Mouse (Mus musculus) c-Kit-positive CD71-positive TER-119-negative erythroid progenitor cells, embryonic 14.5 days (primary cell): ENCODE data around the gene Gm48551.
A peak's percentile ranks its signal among the peaks of the same experiment; 100 is the strongest.

Experiments used
- DNase-seq: peaks from one replicate; pipeline ENCODE4 v3.0.0-alpha.2; 2013; ENCODE audit warnings: low read depth

Gene Gm48551

DNA sequence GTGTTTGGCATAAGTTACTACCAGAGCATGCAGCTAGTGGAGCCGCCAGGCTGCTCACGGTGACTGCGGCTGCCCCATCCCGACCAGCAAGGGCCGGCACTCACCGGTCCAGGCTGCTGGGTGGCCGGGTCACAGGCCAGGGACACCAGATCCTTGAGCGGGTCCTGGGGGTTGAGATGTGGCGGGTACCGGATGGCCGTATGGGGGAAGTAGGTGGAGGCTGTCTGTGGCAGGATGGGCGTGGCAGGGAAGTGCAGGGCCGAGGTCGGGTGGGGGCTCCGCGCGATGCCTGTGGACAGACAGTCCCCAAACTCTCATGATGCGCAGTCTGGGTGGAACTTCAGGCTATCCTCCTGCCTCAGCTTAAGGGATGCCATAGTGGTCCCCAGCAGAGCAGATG lies 20.5 kb downstream of the Gm48551 start:
- no peak for DNase-seq

DNA sequence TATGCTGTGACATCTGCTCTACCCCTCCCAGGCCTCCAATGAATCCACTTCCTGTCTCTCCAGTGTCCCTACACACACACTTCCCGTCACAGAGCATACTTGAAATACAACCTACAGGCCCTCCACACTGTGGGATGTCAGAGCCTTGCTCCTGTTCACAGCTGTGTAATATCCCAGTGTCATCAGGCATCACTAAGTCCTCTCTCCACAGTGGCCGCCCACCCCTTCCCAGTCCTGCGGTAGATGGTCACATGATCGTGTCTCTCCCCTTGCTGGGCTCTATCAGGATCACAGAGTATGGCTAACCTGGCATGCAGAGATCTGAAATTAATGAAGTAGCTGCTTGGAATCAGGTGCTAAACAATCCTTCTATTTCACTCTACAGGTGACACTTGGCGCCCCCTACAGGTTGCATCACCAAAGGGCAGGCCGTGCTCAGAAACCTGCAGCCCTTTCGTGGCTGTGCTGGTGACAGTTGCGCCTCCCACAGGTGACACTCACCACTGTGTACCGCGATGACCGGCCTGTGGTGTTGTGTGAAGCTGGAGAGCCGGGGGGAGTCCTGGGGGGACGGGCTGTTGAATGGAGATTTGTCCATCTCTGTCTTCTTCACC lies 21.4 kb downstream of the Gm48551 start:
- DNase-seq = no peak

DNA sequence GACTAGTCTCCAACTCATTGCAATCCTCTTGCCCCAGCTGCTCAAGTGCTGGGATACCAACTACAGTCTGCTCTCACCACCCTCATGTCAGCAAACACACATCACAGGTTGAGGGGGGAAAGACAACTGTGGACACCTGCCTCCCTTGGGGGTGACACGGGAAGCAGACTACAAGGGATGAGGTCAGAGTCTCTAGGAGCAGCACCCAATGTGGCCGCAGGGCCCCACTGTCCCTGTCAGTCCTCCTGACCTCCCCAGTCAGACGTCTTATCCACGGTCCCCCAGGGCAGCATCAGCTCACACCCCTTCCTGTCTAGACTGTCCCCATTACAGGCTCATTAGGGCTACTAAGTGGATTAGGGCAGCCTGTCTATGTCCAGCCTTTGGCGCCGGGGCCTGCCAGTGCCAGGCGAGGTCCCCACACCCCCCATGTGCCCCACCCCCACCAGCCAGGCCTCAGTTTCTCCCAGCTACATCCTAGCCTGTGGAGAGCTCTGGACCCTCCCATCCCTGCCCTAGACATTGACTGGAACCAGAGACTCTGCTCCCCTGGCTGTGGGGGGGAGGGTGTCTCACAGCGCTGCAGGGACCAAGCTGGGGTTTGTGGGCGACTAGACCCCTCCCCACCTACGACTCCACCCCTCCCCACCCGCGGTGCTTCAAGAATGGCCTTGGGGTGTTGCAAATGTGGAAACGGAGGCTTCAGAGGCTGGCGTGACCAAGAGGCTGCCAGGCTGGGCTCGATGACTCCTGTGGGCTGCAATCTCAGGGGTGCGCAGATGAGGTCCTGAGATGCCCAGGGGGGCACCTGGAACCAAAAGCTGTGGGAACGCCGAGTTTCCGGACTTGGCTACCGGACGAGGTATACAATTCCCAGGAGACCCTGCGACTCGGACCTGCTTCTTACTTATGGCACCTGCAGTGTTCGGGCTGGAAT lies 22.5 kb downstream of the Gm48551 start:
- no peak for DNase-seq

DNA sequence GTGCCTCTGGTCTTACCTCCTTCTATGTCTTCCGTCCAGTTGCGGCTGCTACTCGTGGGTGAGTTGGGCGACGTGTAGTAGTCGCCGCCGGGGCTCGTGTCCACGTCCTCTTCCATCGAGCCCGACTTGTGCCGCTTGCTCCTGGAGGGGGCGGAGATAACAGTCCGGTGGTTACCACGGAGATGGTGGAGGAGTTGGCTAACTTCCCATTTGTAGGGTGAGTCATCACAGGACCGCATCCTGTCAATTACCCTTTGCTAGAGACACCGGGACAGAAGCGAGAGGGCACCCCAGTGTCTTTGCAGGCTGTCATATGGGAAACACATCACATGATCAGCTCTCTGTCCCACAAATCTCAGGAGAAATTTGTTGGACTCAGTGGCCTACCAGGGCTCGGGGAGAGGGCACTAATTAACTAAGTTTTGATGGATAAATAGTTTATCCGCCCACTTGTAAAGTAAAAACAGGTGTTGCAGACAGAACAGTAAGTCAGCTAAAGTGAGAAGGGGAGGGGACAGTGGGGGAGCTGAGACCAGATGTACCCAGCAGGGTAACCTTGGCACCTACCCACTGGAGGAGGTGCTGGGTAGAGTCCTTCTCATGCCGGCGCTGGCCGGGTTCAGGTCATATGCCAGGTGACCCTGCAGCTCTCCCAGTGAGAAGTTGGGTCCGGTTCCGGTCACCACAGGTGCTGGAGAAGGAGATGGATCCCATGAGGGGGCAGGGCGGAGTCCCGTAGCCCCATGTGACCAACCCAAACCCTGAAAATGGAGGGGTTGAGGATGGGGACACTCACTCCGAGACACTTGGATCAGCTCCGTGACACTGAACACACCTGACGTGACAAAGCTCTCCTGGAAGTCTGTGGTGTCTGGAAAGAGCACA lies 23.5 kb downstream of the Gm48551 start:
- DNase-seq = peak; percentile 58

DNA sequence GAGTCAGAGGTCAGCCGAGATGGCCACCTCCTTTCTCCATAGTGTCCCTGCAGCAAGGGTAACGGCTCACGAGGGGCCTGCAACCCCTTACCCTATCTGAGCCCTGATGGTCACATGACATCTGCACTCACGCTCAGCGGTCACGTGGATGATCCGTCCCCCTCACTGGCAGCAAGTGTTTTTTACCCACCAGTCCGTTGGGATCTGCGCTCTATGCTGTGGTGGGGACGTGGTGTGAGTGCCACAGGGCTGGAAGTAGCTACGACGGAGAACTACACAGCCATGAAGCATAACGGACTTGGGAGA lies 24.1 kb downstream of the Gm48551 start:
- DNase-seq = no peak

DNA sequence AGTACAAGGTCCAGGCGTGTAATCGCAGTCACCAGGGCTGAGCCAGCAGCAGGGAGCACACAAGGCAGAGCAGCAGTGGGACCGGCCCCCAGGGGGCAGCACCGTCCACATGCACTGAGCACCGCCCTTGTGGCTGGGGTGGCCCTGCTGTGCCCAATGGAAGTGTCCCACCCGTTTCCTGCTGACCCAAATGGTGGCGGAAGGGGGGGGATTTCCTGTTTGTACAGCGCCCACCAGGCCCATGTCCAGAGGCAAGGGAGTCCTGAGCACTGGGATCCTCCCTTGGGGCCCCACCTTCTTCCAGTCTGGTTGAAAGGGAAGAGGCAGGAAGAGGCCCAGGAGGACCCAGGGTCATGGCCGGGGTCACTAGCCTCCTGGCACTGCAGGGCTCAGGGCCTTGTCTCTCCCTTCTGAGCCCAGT lies 24.6 kb downstream of the Gm48551 start:
- peak; percentile 76 for DNase-seq

DNA sequence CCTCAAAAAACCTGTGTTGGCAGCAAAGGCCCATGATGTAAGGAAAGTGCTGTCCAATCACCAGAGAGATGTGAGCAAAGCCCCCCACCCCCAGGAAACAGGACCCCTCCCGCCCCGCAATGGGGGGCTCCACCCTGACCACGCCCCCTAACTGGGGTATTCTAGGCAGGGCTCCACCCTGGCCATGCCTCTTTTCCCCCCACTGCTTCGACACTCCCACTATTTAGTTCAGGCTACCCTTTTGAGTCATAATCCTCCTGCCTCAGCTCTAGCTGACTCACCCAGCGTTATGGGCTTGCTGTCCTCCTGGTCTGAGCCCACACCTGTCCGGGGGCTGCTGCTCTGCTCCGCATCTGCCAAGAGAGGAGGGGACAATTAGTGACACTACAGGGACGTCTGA lies 25.1 kb downstream of the Gm48551 start:
- no peak for DNase-seq

DNA sequence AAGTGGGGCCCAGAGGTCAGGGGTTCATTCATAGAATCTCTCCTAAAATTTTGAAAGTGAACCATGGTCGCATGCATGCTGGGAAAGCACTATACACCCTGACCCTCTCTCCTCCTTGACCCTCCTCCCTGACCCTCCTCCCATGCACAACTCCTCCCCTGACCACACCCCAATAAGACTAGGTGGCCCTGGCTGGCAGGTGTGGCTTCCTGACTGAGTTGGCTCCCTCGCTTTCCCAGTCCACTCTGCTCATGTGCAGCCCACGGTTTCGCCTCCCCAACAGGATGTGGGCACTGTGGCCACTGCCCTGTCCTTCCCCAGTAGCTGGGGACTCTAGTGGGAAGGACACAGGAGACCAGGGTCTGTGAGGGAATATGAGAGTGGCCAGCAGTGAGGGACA lies 26.1 kb downstream of the Gm48551 start:
- DNase-seq = no peak

DNA sequence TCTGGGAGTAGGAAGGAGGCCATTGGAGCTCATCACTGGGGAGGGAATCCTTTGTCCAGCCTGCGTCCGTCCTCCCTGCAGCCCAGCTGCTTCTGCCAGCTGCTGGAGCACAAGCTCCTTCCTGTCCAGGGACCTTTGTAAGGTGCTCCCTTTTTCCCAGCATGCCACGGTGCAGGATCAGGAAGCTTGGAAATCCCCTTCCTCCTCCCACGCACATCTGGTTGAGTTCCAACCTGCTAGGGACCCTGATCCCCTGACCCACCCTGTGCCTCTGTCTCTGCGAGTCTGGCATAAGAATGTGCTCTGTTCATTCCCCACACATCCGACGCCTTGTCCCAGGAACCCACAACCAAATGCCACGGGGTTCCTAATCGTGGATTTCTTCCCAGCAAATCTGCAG lies 26.7 kb downstream of the Gm48551 start:
- DNase-seq = no peak

DNA sequence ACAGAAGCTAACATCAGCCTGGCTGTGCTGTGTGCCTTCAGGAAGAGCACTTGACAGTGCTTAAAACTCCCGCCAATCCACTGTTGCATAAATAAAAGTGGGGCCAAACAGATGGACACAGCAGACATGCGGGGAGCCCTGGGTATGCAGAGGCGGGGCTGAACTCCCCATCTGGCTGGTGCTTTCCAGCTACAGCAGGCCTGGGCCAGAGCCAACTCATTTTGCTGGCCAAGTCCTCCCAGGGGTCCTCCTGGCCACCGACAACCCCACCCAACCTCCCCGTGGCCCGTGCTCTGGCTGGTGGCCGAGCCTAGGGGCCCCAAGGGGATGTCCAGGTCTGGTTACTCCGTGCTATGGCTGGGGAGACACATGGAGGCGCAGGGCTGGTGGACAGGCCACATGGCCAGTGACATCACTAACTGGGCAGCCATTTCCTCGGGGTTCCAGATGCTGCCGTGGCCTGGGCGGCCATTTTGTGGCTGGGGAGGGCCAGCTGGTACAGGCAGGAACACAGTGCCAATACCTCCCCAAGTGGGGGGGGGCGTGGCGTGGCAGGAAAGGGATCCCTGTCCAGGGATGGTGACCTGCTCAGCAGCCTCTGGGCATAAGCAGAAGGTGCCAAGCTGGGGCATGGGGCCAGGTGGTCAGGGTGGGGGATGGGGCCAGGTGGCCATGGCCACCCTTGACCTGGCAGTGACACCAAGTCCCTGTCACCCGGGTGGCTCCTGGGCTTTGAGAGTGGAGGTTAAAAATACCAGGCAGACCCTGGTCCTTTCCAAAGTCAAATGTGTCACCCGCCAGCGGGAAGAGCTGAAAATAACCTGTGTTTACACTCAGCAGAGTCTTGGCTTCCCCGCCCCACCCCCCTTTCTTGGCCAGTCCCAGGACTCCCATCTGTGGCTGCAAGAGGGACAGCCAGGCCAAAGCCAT lies 27.5 kb downstream of the Gm48551 start:
- no peak for DNase-seq

DNA sequence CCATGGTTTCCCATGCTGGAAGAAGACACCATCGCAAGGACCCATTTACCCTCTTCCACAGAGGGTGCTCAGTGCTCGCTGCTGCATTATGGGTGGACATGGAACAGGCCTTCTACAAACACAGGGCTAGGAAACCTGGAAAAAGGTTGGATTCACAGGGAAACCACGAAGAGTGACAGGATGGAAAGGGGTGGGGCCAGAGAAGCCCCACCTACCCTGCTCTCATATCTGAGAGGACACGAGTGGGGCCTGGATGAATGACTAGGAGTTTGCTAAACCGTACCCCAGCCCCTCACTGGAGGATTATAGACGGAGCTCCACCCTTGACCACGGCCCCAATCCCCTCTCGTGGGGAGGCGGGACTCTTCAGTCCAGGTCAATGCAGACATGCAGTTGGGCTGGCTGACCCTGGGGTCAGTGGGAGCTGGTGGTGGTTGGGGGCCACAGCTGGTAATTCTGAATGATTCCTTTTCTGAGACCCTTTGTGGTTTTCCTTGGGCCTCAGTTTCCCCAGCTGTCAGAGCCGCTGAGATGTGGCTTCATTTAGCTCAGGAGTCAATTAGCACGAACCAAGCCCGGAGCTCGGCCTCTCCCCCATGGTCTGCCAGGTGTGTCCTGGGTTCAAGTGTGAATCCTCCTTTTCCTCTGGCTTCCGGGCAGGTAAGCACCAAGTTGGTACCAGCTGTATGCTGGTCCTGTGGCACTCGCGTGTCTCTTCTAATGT lies 28.5 kb downstream of the Gm48551 start:
- DNase-seq = no peak

DNA sequence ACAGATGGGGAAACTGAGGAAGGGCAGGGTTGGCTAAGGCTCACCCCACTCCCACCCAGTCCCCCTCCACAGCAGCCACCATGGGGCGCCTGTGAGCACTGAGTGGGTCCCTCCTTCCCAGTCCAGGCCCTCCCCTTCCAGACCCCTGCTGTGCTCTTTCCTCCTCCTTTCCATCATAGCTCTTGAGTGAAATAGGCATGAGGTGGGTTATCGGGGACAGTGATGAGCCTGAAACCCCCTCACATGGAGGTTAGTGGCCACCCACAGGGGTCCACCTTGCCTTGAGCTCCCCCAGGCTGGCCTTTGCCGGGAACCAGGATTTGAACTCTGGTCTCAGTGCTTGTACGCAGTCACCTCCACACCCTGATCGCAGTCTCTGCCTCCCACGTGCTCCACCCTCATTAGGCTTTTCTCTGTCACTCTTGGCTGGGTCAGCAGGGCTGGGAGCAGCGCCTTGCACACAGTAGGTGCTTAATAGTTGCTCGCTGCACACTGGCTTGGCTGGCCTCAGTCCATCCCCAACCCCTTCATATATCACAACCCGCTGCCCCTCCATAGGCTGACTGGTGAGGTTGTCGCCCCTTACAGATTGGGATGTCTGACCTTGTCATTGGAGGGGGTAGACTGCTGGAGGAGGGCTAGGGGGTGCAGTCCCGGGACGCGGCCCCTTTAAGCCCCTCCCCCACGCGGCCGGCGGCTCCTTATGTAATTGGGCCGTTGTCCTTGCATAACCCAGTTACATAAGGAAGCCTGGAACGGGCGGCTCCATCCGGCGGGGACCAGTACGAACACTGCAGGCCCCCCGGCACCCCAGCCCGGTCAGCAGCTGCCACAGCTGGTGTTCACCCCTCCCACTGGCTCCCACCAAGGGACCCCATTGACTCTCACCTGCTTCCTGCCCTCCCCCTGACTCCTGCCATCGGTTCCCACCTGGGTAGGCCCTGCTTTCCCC lies 29.3 kb downstream of the Gm48551 start:
- DNase-seq = no peak

DNA sequence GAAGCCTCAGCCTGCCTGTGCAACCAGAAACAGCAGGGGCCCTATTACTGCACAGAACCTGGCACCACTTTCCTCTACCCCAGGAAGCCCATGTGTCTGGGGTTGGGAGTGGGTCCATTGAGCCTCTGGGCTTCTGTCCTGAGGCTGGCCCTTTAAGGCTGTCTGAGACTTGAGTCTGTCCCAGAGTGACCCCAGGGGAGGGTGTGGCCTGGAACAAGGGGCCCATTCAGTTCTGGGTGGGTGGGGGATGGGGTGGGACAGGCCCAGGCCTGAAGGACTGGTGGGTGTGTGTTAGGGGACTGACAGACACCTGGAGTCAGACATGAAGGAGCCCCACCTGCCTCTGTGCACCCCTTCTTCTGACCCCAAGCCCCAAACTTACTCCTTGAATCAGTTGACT lies 30.4 kb downstream of the Gm48551 start:
- no peak for DNase-seq

DNA sequence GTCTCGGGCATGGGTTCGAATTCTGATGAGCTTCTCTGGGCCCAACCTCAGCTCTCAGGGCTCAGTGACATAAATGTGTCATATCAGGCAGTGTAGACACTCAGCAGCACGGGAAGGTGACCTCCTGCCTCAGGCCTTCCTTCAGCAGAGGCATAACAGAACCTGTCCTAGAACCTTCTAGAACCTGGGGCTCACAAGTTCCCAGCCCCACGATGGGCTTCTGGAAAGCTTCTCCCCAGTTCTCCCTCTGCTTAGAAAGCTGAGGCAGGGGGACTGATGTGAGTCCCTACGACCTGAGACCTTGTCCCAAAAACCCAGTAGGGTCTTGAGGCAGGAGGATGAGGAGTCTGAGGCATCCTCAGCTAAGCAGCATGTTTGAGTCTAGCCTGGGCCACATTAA lies 30.9 kb downstream of the Gm48551 start:
- DNase-seq = no peak

DNA sequence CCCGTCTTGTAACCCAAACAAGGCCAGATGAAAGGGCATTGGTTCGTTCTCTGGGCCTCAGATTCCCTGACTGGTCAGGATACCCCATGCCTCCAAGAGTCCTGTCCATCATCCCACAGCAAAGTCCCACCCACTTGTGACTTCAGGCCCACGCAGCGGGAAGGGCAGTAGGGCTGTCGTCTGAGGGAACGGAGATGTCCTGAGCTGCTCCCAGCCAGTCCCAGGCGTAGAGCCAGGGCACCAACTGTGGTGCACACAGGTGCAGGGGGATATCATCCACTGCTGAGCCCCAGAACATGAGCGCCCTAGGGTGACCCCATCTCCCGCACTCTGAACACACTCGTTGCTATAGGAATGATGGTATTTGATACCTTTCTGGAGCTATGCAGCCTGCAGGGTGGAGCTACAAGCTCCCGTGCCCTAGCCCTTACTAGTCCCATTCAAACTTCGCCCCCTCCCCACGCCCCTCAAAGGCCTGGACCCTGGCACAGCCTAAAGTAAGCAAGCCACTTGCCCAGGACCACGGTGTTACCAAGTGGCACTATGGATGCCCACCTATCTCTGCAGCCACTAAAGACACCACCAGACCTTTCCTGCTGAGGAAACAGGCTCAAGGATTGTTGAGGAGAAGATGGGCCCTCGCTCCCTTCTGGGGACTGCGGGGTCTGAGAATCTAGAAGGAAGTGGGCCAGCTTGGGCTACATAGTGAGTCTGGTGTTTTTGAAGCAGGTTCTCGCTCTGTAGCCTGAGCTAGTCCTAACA lies 31.5 kb downstream of the Gm48551 start:
- no peak for DNase-seq

DNA sequence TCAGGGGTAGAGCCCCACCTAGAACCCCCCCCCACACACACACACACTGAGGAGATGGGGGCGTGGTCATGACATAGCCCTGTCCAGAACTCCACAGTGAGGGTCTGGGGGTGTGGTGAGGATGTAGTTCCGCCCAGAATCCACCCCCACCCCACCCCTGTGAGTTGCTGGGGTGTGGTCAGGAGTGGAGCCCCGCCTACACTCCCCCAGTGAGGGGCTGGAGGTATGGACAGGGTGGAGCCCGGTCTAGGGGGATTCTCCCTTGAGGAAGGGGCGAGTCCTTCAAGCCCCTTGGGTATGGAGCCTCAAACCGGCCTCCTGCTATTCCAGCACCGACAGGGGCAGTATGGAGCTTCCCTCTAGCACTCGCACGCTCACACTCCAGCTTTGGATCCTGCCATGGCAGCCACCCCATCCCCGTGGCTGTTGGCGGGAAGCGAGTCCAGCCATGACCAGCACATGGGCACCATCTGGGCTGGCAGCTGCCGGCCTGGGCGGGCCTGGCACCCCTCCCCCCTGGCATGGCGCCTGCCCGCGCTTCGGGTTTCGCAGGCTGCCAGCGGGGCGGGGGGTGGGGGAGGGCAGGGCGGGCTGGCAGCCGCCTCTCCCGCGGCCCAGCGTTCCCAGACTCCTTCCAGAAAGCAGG lies 32.4 kb downstream of the Gm48551 start:
- no peak for DNase-seq

DNA sequence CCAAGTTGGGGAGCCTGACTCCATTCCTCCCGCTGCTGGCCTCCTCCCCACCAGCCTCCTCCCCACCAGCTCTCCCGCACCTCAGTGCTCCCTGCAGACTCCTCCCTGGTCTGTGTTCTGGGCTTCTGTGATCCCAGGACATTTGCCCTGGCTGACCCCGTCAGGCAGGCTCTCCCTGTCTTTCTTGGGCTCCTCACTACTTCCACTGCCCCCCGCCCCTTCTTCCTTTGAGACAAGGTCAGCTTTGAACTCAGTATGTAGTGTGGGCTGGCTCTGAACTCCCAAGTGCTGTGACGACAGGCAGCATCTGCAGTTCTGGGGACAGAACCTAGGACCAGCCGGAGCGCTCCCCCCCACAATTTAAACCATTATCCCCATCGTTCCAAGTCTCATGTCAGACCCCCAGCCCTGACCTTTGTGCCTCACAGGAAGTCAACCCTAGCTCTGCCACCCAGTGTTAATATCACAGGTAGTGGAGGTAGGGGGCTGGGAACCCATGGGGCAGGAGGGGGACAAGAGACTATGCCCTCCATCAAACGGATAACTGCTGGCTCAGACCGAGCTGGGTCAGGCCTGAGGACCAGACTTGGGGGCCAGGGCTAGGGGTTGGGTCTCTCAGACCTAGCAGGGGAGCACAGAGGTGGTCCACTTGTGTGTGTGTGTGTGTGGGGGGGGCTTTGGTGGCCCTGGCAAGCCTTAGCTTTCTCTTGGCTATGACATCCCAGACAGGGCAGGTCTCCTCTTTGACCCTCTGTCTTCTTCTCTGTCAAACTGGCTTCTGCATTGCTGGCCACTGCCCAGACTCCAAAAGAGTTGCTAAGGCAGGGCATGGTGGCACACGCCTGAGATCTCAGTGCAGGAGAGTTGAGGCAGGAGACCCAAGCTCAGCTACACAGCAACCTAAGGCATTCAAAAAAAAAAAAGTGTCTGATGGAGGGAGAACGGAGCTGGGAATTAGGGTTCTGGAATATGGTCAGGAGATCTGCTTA lies 33.3 kb downstream of the Gm48551 start:
- DNase-seq = no peak
